Mouse (Mus musculus): ENCODE data around the gene Ngef. TPM values are rescaled to one million over a fixed set of nuclear protein-coding genes. Genes with fewer than 3 reads are reported as not detected.

The Ngef gene
- polyA plus RNA-seq, 1 experiment from 2014 or later: 2.2 TPM

GRCm38 (mm10) chr1:87551008-87551407 lies 22.7 kb downstream of the Ngef start:
- Histone ChIP-seq H3K4me1 (peaks cover 8% of the 10 kb centered on the region; the same call in 1 of the 2 replicates), H3K27ac (no peak overlapping the region), H3K9me3 (no peaks in the 10 kb centered on the region), H3K4me3 (replicated peaks) (no peak overlapping the region), H3K36me3 (replicated peaks) (no peaks in the 10 kb centered on the region), H3K4me2 (no peak overlapping the region), H3K9ac (no peak overlapping the region), H3K27me3 (no peaks in the 10 kb centered on the region; the same call in 1 of the 2 replicates)
- WGBS: 93% methylated on average over 3 of the region's 3 CpGs
- ATAC-seq (ENCODE audit: low FRiP score): no peak

GRCm38 (mm10) chr1:87541614-87542013 lies 32.1 kb downstream of the Ngef start:
- Histone ChIP-seq H3K27ac (no peak overlapping the region), H3K36me3 (replicated peaks) (no peaks in the 10 kb centered on the region), H3K9ac (no peak overlapping the region), H3K4me2 (no peak overlapping the region), H3K4me3 (replicated peaks) (no peak overlapping the region), H3K4me1 (0 out of 2 replicates have a peak, but pooled peaks cover 7% of the 10 kb centered on the region), H3K27me3 (0 out of 2 replicates have a peak, but pooled peaks cover 3% of the 10 kb centered on the region), H3K9me3 (no peaks in the 10 kb centered on the region)
- ATAC-seq (ENCODE audit: low FRiP score): no peak
- 32% methylated on average over 7 of the region's 7 CpGs for WGBS

- Histone ChIP-seq H3K9ac (no peak overlapping the region), H3K4me2 (no peak overlapping the region)
These were observed 36.7 kb downstream of the Ngef start for GRCm38 (mm10) chr1:87537008-87537407.

GRCm38 (mm10) chr1:87534118-87534517 lies 39.6 kb downstream of the Ngef start:
- Histone ChIP-seq H3K27me3 (no peaks in the 10 kb centered on the region), H3K4me2 (no peak overlapping the region), H3K27ac (no peak overlapping the region), H3K4me3 (replicated peaks) (no peak overlapping the region), H3K4me1 (no peaks in the 10 kb centered on the region), H3K9me3 (no peaks in the 10 kb centered on the region), H3K36me3 (replicated peaks) (no peaks in the 10 kb centered on the region), H3K9ac (no peak overlapping the region)
- 81% methylated on average over 3 of the region's 3 CpGs for WGBS
- no peak for ATAC-seq (ENCODE audit: low FRiP score)

More at GRCm38 (mm10) chr1:87537008-87537407, 36.7 kb downstream of the Ngef start:
- Histone ChIP-seq H3K36me3 (replicated peaks) (no peaks in the 10 kb centered on the region), H3K27me3 (0 out of 2 replicates have a peak, but pooled peaks cover 3% of the 10 kb centered on the region), H3K9me3 (no peaks in the 10 kb centered on the region), H3K4me1 (no peaks in the 10 kb centered on the region), H3K27ac (no peak overlapping the region), H3K4me3 (replicated peaks) (no peak overlapping the region)
- WGBS: 92% methylated on average over 1 of the region's 1 CpGs
- no peak for ATAC-seq (ENCODE audit: low FRiP score)

- H3K27me3 ChIP-seq: no peaks in the 10 kb centered on the region
- H3K9me3 ChIP-seq: no peaks in the 10 kb centered on the region
- no peak overlapping the region for H3K4me3 ChIP-seq (replicated peaks)
- no peaks in the 10 kb centered on the region for H3K4me1 ChIP-seq
- no peak overlapping the region for H3K4me2 ChIP-seq
- WGBS: 86% methylated on average over 4 of the region's 4 CpGs
- no peaks in the 10 kb centered on the region for H3K36me3 ChIP-seq (replicated peaks)
- no peak for ATAC-seq (ENCODE audit: low FRiP score)
- no peak overlapping the region for H3K9ac ChIP-seq
- no peak overlapping the region for H3K27ac ChIP-seq
These were observed 41.3 kb downstream of the Ngef start for GRCm38 (mm10) chr1:87532346-87532745.

GRCm38 (mm10) chr1:87527191-87527590 lies 46.5 kb downstream of the Ngef start:
- H3K27ac ChIP-seq: no peak overlapping the region
- WGBS: 83% methylated on average over 9 of the region's 9 CpGs
- no peaks in the 10 kb centered on the region for H3K36me3 ChIP-seq (replicated peaks)
- no peaks in the 10 kb centered on the region for H3K9me3 ChIP-seq
- no peak overlapping the region for H3K9ac ChIP-seq
- H3K4me1 ChIP-seq: no peaks in the 10 kb centered on the region
- H3K27me3 ChIP-seq: no peaks in the 10 kb centered on the region
- no peak for ATAC-seq (ENCODE audit: low FRiP score)
- no peak overlapping the region for H3K4me3 ChIP-seq (replicated peaks)
- no peak overlapping the region for H3K4me2 ChIP-seq

GRCm38 (mm10) chr1:87525041-87525440 lies 48.6 kb downstream of the Ngef start:
- no peaks in the 10 kb centered on the region for H3K36me3 ChIP-seq (replicated peaks)
- H3K4me3 ChIP-seq (replicated peaks): no peak overlapping the region
- no peak overlapping the region for H3K9ac ChIP-seq
- H3K4me2 ChIP-seq: no peak overlapping the region
- 91% methylated on average over 7 of the region's 7 CpGs for WGBS
- H3K27ac ChIP-seq: no peak overlapping the region
- no peaks in the 10 kb centered on the region; the same call in 1 of the 2 replicates for H3K27me3 ChIP-seq
- ATAC-seq (ENCODE audit: low FRiP score): no peak
- H3K4me1 ChIP-seq: no peaks in the 10 kb centered on the region; the same call in 1 of the 2 replicates
- no peaks in the 10 kb centered on the region for H3K9me3 ChIP-seq

- Histone ChIP-seq H3K27me3 (no peaks in the 10 kb centered on the region; the same call in 1 of the 2 replicates), H3K9ac (no peak overlapping the region), H3K4me2 (no peak overlapping the region), H3K9me3 (no peaks in the 10 kb centered on the region), H3K27ac (no peak overlapping the region), H3K36me3 (replicated peaks) (no peaks in the 10 kb centered on the region), H3K4me1 (peaks cover 2% of the 10 kb centered on the region; the same call in 1 of the 2 replicates), H3K4me3 (replicated peaks) (no peak overlapping the region)
- 54% methylated on average over 1 of the region's 1 CpGs for WGBS
- ATAC-seq (ENCODE audit: low FRiP score): no peak
These were observed 52.1 kb downstream of the Ngef start for GRCm38 (mm10) chr1:87521523-87521922.

- ATAC-seq (ENCODE audit: low FRiP score): no peak
- no peak overlapping the region for H3K4me2 ChIP-seq
- H3K9me3 ChIP-seq: no peaks in the 10 kb centered on the region
- peaks cover 2% of the 10 kb centered on the region; the same call in 1 of the 2 replicates for H3K4me1 ChIP-seq
- H3K36me3 ChIP-seq (replicated peaks): no peaks in the 10 kb centered on the region
- H3K27me3 ChIP-seq: no peaks in the 10 kb centered on the region; the same call in 1 of the 2 replicates
- no peak overlapping the region for H3K9ac ChIP-seq
- H3K4me3 ChIP-seq (replicated peaks): no peak overlapping the region
- H3K27ac ChIP-seq: no peak overlapping the region
These were observed 53.2 kb downstream of the Ngef start for GRCm38 (mm10) chr1:87520467-87520866.

- Histone ChIP-seq H3K36me3 (replicated peaks) (no peaks in the 10 kb centered on the region), H3K27me3 (peaks cover 53% of the 10 kb centered on the region), H3K4me3 (replicated peaks) (peak overlapping the region; percentile 78), H3K4me2 (peak overlapping the region; percentile 99), H3K9ac (peak overlapping the region; percentile 73; the same call in 1 of the 2 replicates), H3K27ac (no peak overlapping the region), H3K9me3 (no peaks in the 10 kb centered on the region), H3K4me1 (peaks cover 12% of the 10 kb centered on the region)
- 18% methylated on average over 5 of the region's 5 CpGs for WGBS
- ATAC-seq (ENCODE audit: low FRiP score): no peak
These were observed 62.8 kb downstream of the Ngef start for GRCm38 (mm10) chr1:87510845-87511244.

- Histone ChIP-seq H3K36me3 (replicated peaks) (no peaks in the 10 kb centered on the region), H3K4me3 (replicated peaks) (peak overlapping the region; percentile 78), H3K4me1 (peaks cover 12% of the 10 kb centered on the region), H3K4me2 (peak overlapping the region; percentile 99), H3K27me3 (peaks cover 56% of the 10 kb centered on the region), H3K9me3 (no peaks in the 10 kb centered on the region), H3K27ac (no peak overlapping the region), H3K9ac (peak overlapping the region; percentile 73)
- under 1% methylated on average over 54 of the region's 61 CpGs for WGBS
- ATAC-seq (ENCODE audit: low FRiP score): peak; percentile 91
These were observed 63.4 kb downstream of the Ngef start for GRCm38 (mm10) chr1:87510166-87510691.

- under 1% methylated on average over 52 of the region's 56 CpGs for WGBS
- peak; percentile 47 for ATAC-seq (ENCODE audit: low FRiP score)
- peak within 1 kb of the TSS; percentile 73 for H3K9ac ChIP-seq
- H3K36me3 ChIP-seq (replicated peaks): no peaks in the 10 kb centered on the region
- H3K27me3 ChIP-seq: peaks cover 56% of the 10 kb centered on the region
- no peak within 1 kb of the TSS for H3K27ac ChIP-seq
- H3K9me3 ChIP-seq: no peaks in the 10 kb centered on the region
- peak within 1 kb of the TSS; percentile 78 for H3K4me3 ChIP-seq (replicated peaks)
- peak within 1 kb of the TSS; percentile 99 for H3K4me2 ChIP-seq
- peaks cover 12% of the 10 kb centered on the region for H3K4me1 ChIP-seq
These were observed 64.0 kb downstream of the Ngef start, which contains the start of gene Neu2 for GRCm38 (mm10) chr1:87509561-87510165. Gene Neu2, plus strand, starts transcription at chr1:87509889.
